In the genomic region with DNA sequence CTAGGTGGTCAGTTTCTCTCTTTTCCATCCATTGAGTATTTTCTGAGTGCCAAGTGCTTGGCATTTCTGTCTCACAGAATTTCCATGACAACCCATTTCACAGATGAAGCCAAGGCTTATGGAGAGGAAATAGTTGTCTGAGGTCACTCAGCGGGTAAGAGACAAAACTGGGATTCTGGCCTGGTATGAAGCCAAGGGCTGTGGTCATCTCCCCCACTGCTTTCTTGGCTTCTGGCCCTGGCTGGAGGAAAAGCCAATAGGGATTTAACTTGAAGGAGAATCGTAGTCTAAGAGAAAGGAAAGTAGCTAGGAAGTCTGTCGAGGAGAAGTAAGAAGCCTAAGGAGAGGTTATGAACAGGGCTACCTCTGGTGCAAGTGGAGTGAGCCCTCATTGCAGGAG, we compare ENCODE assay signal across 8 mouse cellular contexts.
DNase-seq lines count a peak whose midpoint lies in the region; TF ChIP-seq lines count a peak whose summit lies in the region.

No protein-coding gene starts in this region.

- no peak for TF ChIP-seq CTCF in spleen, adult 2 months (IDR thresholded peaks at IDR 0.05; ENCODE audit: extremely low read depth, insufficient read depth, insufficient read length, insufficient replicate concordance)
- no peak for TF ChIP-seq CTCF in embryonic fibroblast, embryonic 13.5 days (IDR thresholded peaks at IDR 0.05; ENCODE audit: borderline replicate concordance, insufficient read depth, low read length)

- peaks cover 21% of the 10 kb centered on the region; the same call in 1 of the 2 replicates for H3K4me1 ChIP-seq in spleen, adult 2 months (ENCODE audit: control insufficient read depth, insufficient read depth, insufficient read length)
- peaks cover 3% of the 10 kb centered on the region; the same call in 1 of the 2 replicates for H3K4me1 ChIP-seq in embryonic fibroblast, embryonic 13.5 days (ENCODE audit: control insufficient read depth, insufficient read depth, low read length)

- TF ChIP-seq POLR2A in spleen, adult 2 months (IDR thresholded peaks at IDR 0.05; ENCODE audit: low read depth, low read length), result no peak
- no peak for TF ChIP-seq POLR2A in embryonic fibroblast, embryonic 13.5 days (IDR thresholded peaks at IDR 0.05; ENCODE audit: low read depth, low read length)

- H3K27ac ChIP-seq in spleen, adult 2 months (ENCODE audit: insufficient read depth, low read length), result peak overlapping the region; percentile 46
- H3K27ac ChIP-seq in embryonic fibroblast, embryonic 13.5 days (ENCODE audit: insufficient read depth, low read length), result 0 out of 2 replicates have a peak overlapping the region, but pooled peaks have one; percentile 20

- H3K36me3 ChIP-seq in spleen, adult 2 months (ENCODE audit: control insufficient read depth, insufficient read depth, low read length), result no peaks in the 10 kb centered on the region

- 83% methylated on average over 3 of the region's 3 CpGs for WGBS in spleen, adult 2 months

- DNase-seq in spleen, adult 2 months (ENCODE audit: low read depth in 1 of 2, low spot score in 2 of 2), result no peak
- DNase-seq in spleen, postnatal 4 days (ENCODE audit: low spot score in 2 of 2), result no peak
- peak; percentile 51 for DNase-seq in heart, postnatal 25 days (ENCODE audit: low spot score)
- peak; percentile 50 for DNase-seq in lung, postnatal 36 days
- DNase-seq in frontal cortex, postnatal 36 days (ENCODE audit: low spot score in 2 of 2), result no peak
- DNase-seq in right cerebral cortex, postnatal 4 days, result no peak
- no peak for DNase-seq in layer of hippocampus, adult 8-10 months (ENCODE audit: low spot score in 2 of 2)

- intact Hi-C loops in heart, postnatal 25 days (cut with DNase I), result loop anchor here (5.0 kb wide), 1 partner anchor 82 kb away; no protein-coding TSS in a partner anchor

- H3K4me3 ChIP-seq in spleen, adult 2 months (ENCODE audit: extremely low read depth, insufficient read depth, insufficient read length), result no peak overlapping the region
- H3K4me3 ChIP-seq in embryonic fibroblast, embryonic 13.5 days (ENCODE audit: insufficient read depth, low read length), result no peak overlapping the region

- no peaks in the 10 kb centered on the region for H3K27me3 ChIP-seq in spleen, adult 2 months (ENCODE audit: control insufficient read depth, insufficient read depth, low read length)

Comparison
In these comparisons a context has a peak if more than half of its experiments do, and no peak if none do; other contexts are left out.
1. DNase-seq: peak in heart, postnatal 25 days (single experiment) and lung, postnatal 36 days (single experiment); none in spleen, adult 2 months (0 of 2), spleen, postnatal 4 days (0 of 2), frontal cortex, postnatal 36 days (0 of 2), right cerebral cortex, postnatal 4 days (single experiment) and layer of hippocampus, adult 8-10 months (0 of 2).